Mouse (Mus musculus): ENCODE data around the gene 2310007B03Rik. TPM values are rescaled to one million over a fixed set of nuclear protein-coding genes. Genes with fewer than 3 reads are reported as not detected.

2310007B03Rik gene
- 3.8 and 4.7 TPM in 2 replicates for polyA plus RNA-seq (2012; rRNA removed)

GRCm38 (mm10) chr1:93160501-93161133, at the start of gene 2310007B03Rik:
2310007B03Rik (minus strand) TSS chr1:93160948.

GRCm38 (mm10) chr1:93168295-93168775, 7.6 kb upstream of the 2310007B03Rik start, which contains the start of gene Crocc2:
Crocc2 (plus strand) TSS chr1:93168725.

GRCm38 (mm10) chr1:93135036-93135526, 25.7 kb downstream of the 2310007B03Rik start, which contains the start of gene Agxt:
Agxt (plus strand) TSS chr1:93135240.

GRCm38 (mm10) chr1:93101571-93102061, 59.1 kb downstream of the 2310007B03Rik start, which contains the start of gene Kif1a:
Kif1a (minus strand) TSS chr1:93101951.

Other genes starting within 250 kb of the 2310007B03Rik start
- gene Capn10, start 226.6 kb downstream of the 2310007B03Rik start, polyA plus RNA-seq (2012; rRNA removed), result 50.7 and 56.3 TPM in 2 replicates
- 4.5 and 4.9 TPM in 2 replicates for gene Gpr35, start 210.1 kb downstream of the 2310007B03Rik start, polyA plus RNA-seq (2012; rRNA removed)
- gene Aqp12, start 154.6 kb downstream of the 2310007B03Rik start, polyA plus RNA-seq (2012; rRNA removed), result 0.87 and 2.1 TPM in 2 replicates
- 6.2 and 7.1 TPM in 2 replicates for gene Kif1a, start 59.0 kb downstream of the 2310007B03Rik start, polyA plus RNA-seq (2012; rRNA removed)
- 0.53 TPM in 1 of 2 replicates, not detected in the other for gene Agxt, start 25.7 kb downstream of the 2310007B03Rik start, polyA plus RNA-seq (2012; rRNA removed)
- gene Crocc2, start 7.8 kb upstream of the 2310007B03Rik start, polyA plus RNA-seq (2012; rRNA removed), result 5.7 and 6.2 TPM in 2 replicates
- 53.1 and 54.4 TPM in 2 replicates for gene Sned1, start 74.9 kb upstream of the 2310007B03Rik start, polyA plus RNA-seq (2012; rRNA removed)
- gene Mterf4, start 145.0 kb upstream of the 2310007B03Rik start, polyA plus RNA-seq (2012; rRNA removed), result 6.7 and 8.5 TPM in 2 replicates
- gene Ppp1r7, start 181.9 kb upstream of the 2310007B03Rik start, polyA plus RNA-seq (2012; rRNA removed), result 2.9 and 3.9 TPM in 2 replicates
- 3.8 and 6.9 TPM in 2 replicates for gene Pask, start 182.5 kb upstream of the 2310007B03Rik start, polyA plus RNA-seq (2012; rRNA removed)
- 0.23 and 0.34 TPM in 2 replicates for gene Ano7, start 213.0 kb upstream of the 2310007B03Rik start, polyA plus RNA-seq (2012; rRNA removed)

Measured in ovary, adult 2 months (tissue).